Mouse (Mus musculus) T-cell, adult 2 months (primary cell): ENCODE results near the gene Rad9b.

Experiments used
- DNase-seq: peaks from one replicate; pipeline ENCODE4 v3.0.0; 2022; ENCODE audit warnings: low spot score

Rad9b gene

DNA sequence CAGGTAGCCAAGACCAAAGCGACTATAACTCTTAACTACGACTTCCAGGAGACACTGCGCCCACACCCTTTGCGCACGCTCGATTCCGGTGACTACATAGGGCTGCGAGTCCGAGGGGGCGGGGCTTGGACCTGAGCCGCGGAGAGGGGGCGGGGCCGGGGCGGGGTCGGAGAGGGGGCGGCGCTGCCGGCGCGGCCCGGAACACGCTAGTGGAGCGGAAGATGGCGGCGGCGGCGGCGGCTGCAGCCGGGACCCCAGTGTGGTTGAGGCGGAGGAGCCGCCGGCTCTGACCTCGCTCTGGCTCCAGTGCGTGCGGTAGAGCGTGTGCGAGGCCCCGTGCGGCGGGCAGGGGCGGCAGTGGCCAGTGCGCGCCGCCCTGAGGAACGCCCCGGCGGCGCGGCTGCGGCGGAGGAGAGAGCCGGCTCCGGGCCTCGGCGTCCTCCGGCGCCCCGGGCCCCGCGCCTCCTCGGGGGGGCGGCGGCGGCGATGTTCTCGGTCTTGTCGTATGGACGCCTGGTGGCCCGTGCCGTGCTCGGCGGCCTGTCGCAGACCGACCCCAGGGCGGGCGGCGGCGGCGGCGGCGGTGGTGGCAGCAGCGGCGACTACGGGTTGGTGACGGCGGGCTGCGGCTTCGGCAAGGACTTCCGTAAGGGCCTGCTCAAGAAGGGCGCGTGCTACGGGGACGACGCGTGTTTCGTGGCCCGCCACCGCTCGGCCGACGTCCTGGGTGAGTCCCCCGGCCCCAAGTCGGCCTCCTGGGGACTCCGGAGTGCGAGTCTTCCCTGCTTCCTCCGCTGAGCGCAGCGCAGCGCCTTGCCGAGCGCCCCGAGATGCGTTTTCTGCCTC, 69.6 kb downstream of the Rad9b start, which contains the start of gene Pptc7:
Pptc7 (plus strand) TSS at position 183 of the 846 bp plus-strand sequence.
- peak; percentile 92 for DNase-seq

DNA sequence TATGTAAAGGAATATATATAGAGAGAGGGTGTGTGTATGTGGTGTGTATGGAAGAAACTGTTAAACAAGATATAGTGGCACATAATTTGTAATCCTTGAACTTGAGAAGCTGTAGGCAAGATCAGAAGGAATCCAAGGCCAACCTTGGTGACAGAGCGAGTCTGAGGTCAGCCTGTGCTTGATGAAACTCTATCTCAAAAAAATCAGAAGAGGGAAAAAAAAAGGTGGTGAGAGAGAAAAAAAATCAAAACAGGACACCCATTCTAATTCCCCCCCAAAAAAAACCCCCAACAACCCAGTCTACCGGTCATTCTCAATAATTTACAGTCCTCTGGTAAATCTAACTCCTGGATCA, 70.2 kb downstream of the Rad9b start:
- no peak for DNase-seq

DNA sequence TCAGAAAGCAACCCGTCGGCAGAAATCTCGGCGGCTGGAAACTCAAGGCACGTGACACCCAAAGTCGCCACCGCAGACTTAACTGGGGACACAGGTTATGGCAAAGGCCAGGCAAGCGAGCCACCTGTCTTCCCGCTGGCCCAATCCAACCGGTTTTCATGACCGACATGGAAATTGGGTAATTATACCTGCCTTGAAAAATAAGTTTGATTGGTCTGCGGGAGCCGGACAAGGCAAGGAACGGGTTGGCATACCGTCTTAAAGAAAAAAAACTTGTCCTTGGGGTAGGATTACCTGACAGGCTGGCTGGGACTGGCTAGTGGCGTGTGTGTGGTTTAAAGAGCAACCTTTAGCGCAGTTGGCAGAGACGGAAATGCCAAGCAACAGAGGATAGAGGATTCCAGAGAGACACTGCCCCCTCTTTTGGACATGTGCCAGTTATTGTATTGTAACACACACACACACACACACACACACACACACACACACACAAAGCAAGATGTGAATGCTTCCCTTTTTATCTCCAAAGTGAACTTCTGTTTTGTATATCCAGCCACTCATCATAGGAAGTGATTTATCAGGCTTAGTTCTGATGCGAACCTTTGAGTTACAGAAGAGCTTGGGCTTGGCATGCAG, 73.1 kb downstream of the Rad9b start:
- DNase-seq = no peak

DNA sequence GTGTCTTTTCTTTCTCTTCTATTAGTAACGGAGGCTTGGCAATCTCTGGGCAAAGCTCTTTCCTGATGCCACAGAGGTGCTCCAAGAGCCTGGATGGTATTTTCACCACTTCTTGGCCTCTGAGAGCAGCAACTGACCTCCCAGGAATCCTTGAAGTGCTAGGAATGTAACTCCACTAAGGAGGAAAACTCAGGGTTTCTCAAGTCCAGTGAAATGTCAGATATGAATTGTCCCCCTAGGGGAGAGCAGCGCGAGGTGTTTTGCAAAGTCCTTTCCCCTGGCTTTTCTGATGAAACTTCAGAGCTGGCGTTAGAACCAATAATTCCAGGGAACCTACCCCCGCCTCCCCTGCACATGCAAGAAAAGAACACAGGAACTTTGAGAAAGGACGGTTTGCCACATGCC, 73.6 kb downstream of the Rad9b start:
- no peak for DNase-seq

DNA sequence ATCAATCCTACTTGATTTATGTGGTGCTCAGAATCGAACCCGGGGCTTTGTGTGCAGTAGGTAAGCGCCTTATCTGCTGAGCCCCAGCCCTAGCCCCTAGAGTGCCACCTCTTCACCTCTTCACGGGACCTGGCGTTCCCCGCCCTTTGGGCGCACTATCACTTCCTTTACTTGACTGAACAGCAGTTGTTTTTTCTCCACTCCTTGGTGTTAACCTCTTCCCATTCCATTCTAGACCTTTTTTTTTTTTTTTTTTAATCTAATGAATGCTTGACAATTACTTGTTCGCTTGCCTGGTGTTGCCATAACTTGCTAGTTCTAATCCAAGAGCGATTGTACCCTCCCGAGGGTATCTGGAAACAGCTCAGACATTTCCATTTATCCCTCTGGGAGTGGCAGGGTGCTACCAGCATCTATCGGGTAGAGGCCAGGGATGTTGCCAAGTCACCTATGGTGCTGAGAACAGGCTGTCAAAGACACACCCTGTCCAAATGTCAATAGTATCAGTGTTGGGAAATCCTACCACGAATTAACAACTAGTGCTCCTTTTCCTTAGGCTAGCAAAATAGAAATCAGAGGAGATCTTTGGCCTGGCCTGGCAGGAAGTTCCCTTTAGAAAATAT, 74.1 kb downstream of the Rad9b start:
- no peak for DNase-seq

DNA sequence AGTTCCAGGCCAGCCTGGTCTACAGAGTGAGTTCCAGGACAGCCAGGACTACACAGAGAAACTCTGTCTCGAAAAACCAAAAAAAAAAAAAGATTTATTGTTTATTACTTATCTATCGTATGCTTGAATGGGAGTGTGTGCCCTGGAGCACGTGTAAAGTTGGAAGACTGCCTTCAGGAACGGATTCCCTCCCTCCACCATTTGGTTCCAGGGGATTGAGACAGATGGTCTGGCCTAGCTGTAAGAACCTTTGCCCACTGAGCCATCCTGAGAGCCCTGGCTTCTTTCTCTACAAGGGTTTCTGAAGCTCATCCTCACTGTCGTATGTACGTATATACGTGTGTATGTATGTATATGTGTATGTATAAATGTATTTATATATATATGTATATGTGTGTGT, 75.1 kb downstream of the Rad9b start:
- no peak for DNase-seq

DNA sequence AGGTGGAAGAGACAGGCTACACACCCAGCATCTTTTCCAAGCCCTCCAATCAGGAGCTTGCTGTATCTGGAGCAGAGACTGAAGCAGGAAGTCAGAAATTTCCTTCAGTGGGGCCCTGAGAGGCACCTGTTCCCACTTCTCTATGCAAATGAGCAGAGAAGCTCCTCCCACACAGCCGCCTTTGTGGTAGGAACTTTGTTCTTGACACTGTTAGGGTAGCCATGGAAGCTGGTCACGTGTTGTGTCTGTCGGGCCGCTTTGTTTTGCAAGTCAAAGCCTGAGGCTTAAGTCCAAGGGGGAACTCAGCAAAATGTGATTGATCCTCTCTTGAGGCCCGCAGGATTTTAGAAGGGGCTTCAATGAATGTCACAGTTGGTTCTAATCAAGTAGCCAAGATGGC, 79.2 kb downstream of the Rad9b start:
- peak; percentile 87 for DNase-seq
